Mouse (Mus musculus) brain, embryonic 14.5 days (tissue): ENCODE measurements around the gene Mamdc4.

Experiments
- CTCF ChIP-seq: fragments of 200-500 bp; IDR thresholded peaks from 2 replicates; pipeline ENCODE4 v1.5.1; 2012; ENCODE audit warnings: inconsistent platforms, mild to moderate bottlenecking, moderate library complexity, borderline replicate concordance; ENCODE audit not compliant: insufficient read depth, insufficient read length; ENCODE audit errors: extremely low read depth
- POLR2A ChIP-seq: fragments of 200-500 bp; IDR thresholded peaks from 2 replicates; pipeline ENCODE4 v1.6.1; 2012; ENCODE audit warnings: mild to moderate bottlenecking, inconsistent platforms, borderline replicate concordance; ENCODE audit not compliant: poor library complexity, insufficient read depth, insufficient read length, severe bottlenecking; ENCODE audit errors: extremely low read depth

DNA sequence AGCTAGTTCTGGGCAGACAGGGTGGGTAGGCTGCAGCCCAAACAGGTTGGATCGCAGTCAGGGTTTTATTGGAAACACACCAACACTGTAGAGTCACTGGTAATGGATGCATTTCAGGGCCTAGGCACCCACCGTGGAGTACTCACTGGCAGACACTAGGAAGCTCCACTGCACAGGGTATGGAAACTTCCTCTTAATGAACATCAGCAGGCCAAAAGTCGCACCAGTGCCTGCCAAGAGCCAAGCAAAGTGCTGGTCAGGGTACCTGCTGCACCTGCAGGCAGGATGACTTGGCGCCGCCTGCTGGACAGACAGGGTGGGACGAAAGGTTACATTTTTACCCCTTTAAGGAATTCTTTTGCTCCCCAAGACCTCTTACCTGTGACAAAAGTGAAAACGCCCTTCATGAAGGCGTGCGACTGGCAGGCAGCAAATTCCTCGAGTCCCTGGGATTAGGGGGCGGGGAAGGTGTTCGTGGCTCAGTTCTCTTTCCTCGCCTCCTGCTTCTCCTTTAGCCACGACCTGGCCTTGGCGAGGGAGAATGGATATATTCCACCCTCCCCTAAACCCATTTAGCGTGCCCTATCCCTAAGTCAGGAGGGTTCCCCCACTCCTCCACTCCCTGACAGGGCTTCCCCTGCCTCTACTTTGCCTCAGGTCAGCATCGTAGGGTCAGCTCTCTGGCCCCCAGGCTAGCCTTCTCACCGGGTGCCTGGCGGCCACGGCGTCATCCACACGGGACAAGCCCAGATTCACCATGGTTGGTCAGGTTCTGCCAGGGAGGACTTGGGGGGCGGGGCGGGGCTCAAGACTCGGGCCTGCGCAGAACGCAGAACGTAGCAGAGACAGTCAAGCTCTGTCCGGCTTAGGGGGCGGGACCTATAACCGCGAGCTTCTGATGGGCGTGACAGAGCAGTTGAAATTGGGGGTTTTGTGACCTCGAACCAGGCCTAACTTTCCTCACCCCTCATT is 46.9 kb upstream of the Mamdc4 start, which contains the start of gene Tmem141:
- TF ChIP-seq CTCF (peak; percentile 70), POLR2A (no peak)
